Mouse (Mus musculus) midbrain, embryonic 11.5 days (tissue): ENCODE data around the gene Serhl. TPM values are rescaled to one million over a fixed set of nuclear protein-coding genes. Genes with fewer than 3 reads are reported as not detected.

Experiments used
- ATAC-seq: fragments of 200-750 bp; cut with Nextera tagmentation; 2 replicates; pipeline ENCODE4 v1.8.0; 2017; ENCODE audit warnings: moderate TSS enrichment, moderate library complexity; ENCODE audit not compliant: low FRiP score
- DNase-seq: peaks from one replicate; pipeline ENCODE4 v3.0.0; 2015; ENCODE audit warnings: low spot score; ENCODE audit errors: missing footprints
- H3K27ac ChIP-seq: fragments of 300-500 bp; sonication (generic); 2 replicates; pipeline ENCODE4 v1.5.1; 2014; ENCODE audit warnings: low read depth, low read length
- H3K27me3 ChIP-seq: fragments of 300-500 bp; sonication (generic); 2 replicates; pipeline ENCODE4 v1.6.1; 2014; ENCODE audit warnings: mild to moderate bottlenecking, low read length, moderate library complexity, mixed read lengths; ENCODE audit not compliant: control insufficient read depth, insufficient read depth
- H3K36me3 ChIP-seq: fragments of 300-500 bp; sonication (generic); 2 replicates; pipeline ENCODE4 v1.6.1; 2014; ENCODE audit warnings: mild to moderate bottlenecking, low read length, moderate library complexity, mixed read lengths; ENCODE audit not compliant: control insufficient read depth, insufficient read depth
- H3K4me1 ChIP-seq: fragments of 300-500 bp; sonication (generic); 2 replicates; pipeline ENCODE4 v1.6.1; 2014; ENCODE audit warnings: low read length; ENCODE audit not compliant: control insufficient read depth, insufficient read depth
- H3K4me2 ChIP-seq: fragments of 300-500 bp; sonication (generic); 2 replicates; pipeline ENCODE4 v1.6.1; 2014; ENCODE audit warnings: mild to moderate bottlenecking, moderate library complexity
- H3K4me3 ChIP-seq: fragments of 300-500 bp; sonication (generic); 2 replicates; pipeline ENCODE4 v1.5.1; 2014; ENCODE audit warnings: low read depth, low read length
- H3K9ac ChIP-seq: fragments of 300-500 bp; sonication (generic); 2 replicates; pipeline ENCODE4 v1.6.1; 2014; ENCODE audit warnings: low read length
- H3K9me3 ChIP-seq: fragments of 300-500 bp; sonication (generic); 2 replicates; pipeline ENCODE4 v1.6.1; 2016; ENCODE audit warnings: low read length; ENCODE audit not compliant: control insufficient read depth
- WGBS: fragments of 180-500 bp; shearing (Covaris S2); extraction: QIAGEN DNeasy Blood & Tissue Kit; methylation state at CpG from one replicate; pipeline ENCODE4 v1.1.7; 2014; 5-methylcytosine and 5-hydroxymethylcytosine counted together
- polyA plus RNA-seq: library from polyadenylated mRNA; unstranded; fragments of >200 nt; fragmentation: Nextera tagmentation; extraction: Ambion mirVana; gene quantifications from 2 replicates; pipeline ENCODE4 v1.2.1, GENCODE M21; 2014

Gene Serhl
- polyA plus RNA-seq, 1 experiment from 2014 or later: 47.0 TPM

DNA sequence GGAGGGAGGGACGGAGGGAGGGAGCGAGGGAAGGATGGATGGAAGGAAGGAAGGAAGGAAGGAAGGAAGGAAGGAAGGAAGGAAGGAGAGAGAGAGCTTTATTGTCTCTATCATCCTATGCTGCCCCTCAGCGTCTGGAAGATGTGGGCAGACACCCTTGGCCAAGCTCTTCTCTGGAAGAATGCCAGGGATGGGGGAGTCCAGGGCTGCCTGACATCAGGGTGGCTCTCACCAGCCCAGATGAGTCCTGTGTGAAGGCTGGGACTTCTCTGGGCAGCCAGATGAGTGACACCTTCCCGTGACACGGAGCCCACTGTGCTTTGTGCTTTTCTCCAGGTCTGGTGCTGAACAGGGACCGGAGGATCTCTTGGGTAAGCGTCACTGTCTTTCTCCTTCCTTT is 22.6 kb downstream of the Serhl start:
- DNase-seq: no peak
- Histone ChIP-seq H3K4me1 (peaks cover 12% of the 10 kb centered on the region), H3K9ac (no peak overlapping the region), H3K27me3 (no peaks in the 10 kb centered on the region), H3K4me3 (no peak overlapping the region), H3K36me3 (no peaks in the 10 kb centered on the region), H3K27ac (no peak overlapping the region), H3K4me2 (no peak overlapping the region), H3K9me3 (no peaks in the 10 kb centered on the region)
- WGBS: 91% methylated on average over 7 of the region's 7 CpGs
- ATAC-seq: no peak

DNA sequence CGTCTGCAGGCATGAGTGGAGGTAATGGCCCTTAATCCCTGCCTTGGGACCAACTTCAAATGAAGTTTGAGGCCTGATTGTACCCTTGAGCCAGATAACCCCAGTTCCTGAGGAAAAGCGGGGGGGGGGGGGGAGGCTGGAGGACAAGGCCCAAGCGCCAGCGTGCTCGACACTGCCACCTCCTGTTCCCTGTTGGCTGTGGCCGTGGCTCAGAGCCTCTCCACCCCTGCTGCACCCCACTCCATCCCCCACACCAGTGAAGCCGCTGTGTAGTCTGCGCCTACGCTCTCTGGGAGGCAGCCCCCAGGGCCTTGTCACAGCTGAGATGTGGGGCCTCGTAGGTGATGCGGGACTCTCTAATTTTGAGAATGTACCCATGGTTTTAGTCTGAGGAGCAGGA is 23.6 kb downstream of the Serhl start:
- 17% methylated on average over 8 of the region's 11 CpGs for WGBS
- Histone ChIP-seq H3K9ac (no peak overlapping the region), H3K4me3 (no peak overlapping the region), H3K4me2 (no peak overlapping the region), H3K27ac (no peak overlapping the region), H3K9me3 (no peaks in the 10 kb centered on the region), H3K27me3 (no peaks in the 10 kb centered on the region), H3K36me3 (0 out of 2 replicates have a peak, but pooled peaks cover 4% of the 10 kb centered on the region), H3K4me1 (peaks cover 7% of the 10 kb centered on the region)
- ATAC-seq (peak; percentile 54; the same call in 1 of the 2 replicates), DNase-seq (peak; percentile 96)

- no peaks in the 10 kb centered on the region for H3K9me3 ChIP-seq
- peaks cover 7% of the 10 kb centered on the region for H3K4me1 ChIP-seq
- H3K27ac ChIP-seq: no peak overlapping the region
- H3K4me3 ChIP-seq: no peak overlapping the region
- no peak overlapping the region for H3K9ac ChIP-seq
- ATAC-seq: no peak
- 87% methylated on average over 9 of the region's 9 CpGs for WGBS
- no peak for DNase-seq
- H3K4me2 ChIP-seq: no peak overlapping the region
- H3K27me3 ChIP-seq: no peaks in the 10 kb centered on the region
- H3K36me3 ChIP-seq: peaks cover 10% of the 10 kb centered on the region
These were observed 24.8 kb downstream of the Serhl start for GRCm38 (mm10) chr15:83114106-83114505.

GRCm38 (mm10) chr15:83115071-83115470 is 25.8 kb downstream of the Serhl start:
- Histone ChIP-seq H3K36me3 (peaks cover 15% of the 10 kb centered on the region), H3K9me3 (no peaks in the 10 kb centered on the region), H3K27me3 (no peaks in the 10 kb centered on the region), H3K27ac (no peak overlapping the region), H3K4me2 (no peak overlapping the region), H3K4me1 (peaks cover 7% of the 10 kb centered on the region), H3K9ac (no peak overlapping the region), H3K4me3 (no peak overlapping the region)
- ATAC-seq: peak; percentile 22; the same call in 1 of the 2 replicates
- 30% methylated on average over 6 of the region's 6 CpGs for WGBS
- no peak for DNase-seq

DNA sequence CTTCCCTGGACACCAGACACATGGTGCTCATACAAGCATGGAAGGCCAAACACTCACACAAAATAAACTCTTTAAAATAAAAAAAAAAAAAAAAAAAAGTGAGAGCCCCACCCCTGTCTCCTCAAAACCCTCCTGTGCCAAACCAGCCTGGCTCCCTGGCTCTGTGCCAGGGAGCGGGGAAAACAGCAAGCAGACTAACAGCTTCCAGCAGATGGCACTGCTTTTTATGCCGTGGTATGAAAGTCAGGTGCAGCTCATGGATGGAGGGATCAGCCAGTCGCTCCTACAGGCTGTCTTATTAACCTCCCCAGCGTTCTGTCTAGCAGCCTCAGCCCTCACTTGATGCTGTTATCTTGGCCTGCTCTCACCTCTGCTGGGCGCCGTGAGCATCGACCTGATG is 29.1 kb downstream of the Serhl start:
- no peak overlapping the region for H3K9ac ChIP-seq
- H3K9me3 ChIP-seq: no peaks in the 10 kb centered on the region
- WGBS: 77% methylated on average over 7 of the region's 7 CpGs
- H3K27me3 ChIP-seq: no peaks in the 10 kb centered on the region
- no peak overlapping the region for H3K4me3 ChIP-seq
- H3K4me2 ChIP-seq: no peak overlapping the region
- DNase-seq (no peak), ATAC-seq (no peak)
- H3K4me1 ChIP-seq: peaks cover 14% of the 10 kb centered on the region
- H3K36me3 ChIP-seq: peaks cover 17% of the 10 kb centered on the region
- H3K27ac ChIP-seq: no peak overlapping the region

- 4% methylated on average over 42 of the region's 43 CpGs for WGBS
- Histone ChIP-seq H3K4me1 (peaks cover 7% of the 10 kb centered on the region), H3K4me2 (peak overlapping the region; percentile 79), H3K4me3 (peak overlapping the region; percentile 86), H3K36me3 (peaks cover 33% of the 10 kb centered on the region), H3K9me3 (no peaks in the 10 kb centered on the region), H3K27ac (peak overlapping the region; percentile 79), H3K9ac (peak overlapping the region; percentile 80), H3K27me3 (no peaks in the 10 kb centered on the region)
- peak; percentile 64 for ATAC-seq
- peak; percentile 97 for DNase-seq
These were observed 32.6 kb downstream of the Serhl start for GRCm38 (mm10) chr15:83121709-83122565.

DNA sequence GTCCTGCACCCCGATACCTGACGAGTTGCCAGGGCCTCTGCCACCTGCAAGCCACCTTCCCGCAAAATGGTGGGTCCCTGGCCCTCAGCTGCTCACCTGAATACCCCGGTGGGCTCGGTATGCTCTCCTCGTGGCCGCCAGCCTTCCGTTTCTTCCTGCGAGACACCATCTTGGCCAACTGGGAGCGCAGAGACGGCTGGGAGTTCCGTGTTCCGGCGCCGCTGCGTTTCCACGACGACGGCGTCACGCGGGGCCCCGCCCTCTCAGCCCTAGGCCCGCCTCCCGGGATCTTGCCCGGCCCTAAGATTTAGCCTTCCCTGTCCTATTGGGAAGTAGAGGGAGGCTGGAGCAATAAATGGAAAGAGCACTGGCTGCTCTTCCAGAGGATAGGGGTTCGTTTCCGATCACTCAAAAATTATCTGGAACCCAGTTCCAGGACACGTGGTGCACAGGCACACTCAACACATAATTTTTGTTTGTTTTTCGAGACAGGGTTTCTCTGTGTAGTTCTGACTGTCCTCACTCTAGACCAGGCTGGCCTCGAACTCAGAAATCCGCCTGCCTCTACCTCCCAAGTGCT is 33.4 kb downstream of the Serhl start, which contains the start of gene Rrp7a:
TSS of gene Rrp7a (minus strand) at position 236 of the 580 bp plus-strand sequence.
- peak within 1 kb of the TSS; percentile 79 for H3K27ac ChIP-seq
- peak within 1 kb of the TSS; percentile 79 for H3K4me2 ChIP-seq
- peak within 1 kb of the TSS; percentile 86 for H3K4me3 ChIP-seq
- peak within 1 kb of the TSS; percentile 80 for H3K9ac ChIP-seq
- H3K36me3 ChIP-seq: peaks cover 33% of the 10 kb centered on the region
- WGBS: 11% methylated on average over 31 of the region's 32 CpGs
- ATAC-seq (peak; percentile 94), DNase-seq (peak; percentile 99)
- H3K27me3 ChIP-seq: no peaks in the 10 kb centered on the region
- H3K4me1 ChIP-seq: peaks cover 7% of the 10 kb centered on the region
- H3K9me3 ChIP-seq: no peaks in the 10 kb centered on the region

GRCm38 (mm10) chr15:83124625-83125024 is 35.3 kb downstream of the Serhl start:
- Histone ChIP-seq H3K27ac (no peak overlapping the region), H3K4me3 (no peak overlapping the region), H3K27me3 (no peaks in the 10 kb centered on the region), H3K4me1 (peaks cover 7% of the 10 kb centered on the region), H3K36me3 (peaks cover 35% of the 10 kb centered on the region), H3K9ac (no peak overlapping the region), H3K9me3 (no peaks in the 10 kb centered on the region), H3K4me2 (no peak overlapping the region)
- WGBS: 63% methylated on average over 5 of the region's 5 CpGs
- DNase-seq (no peak), ATAC-seq (no peak)

- H3K27ac ChIP-seq: no peak overlapping the region
- no peaks in the 10 kb centered on the region for H3K9me3 ChIP-seq
- H3K36me3 ChIP-seq: peaks cover 42% of the 10 kb centered on the region
- H3K4me1 ChIP-seq: peaks cover 1% of the 10 kb centered on the region
- no peak for DNase-seq
- no peaks in the 10 kb centered on the region for H3K27me3 ChIP-seq
- H3K4me3 ChIP-seq: no peak overlapping the region
- no peak for ATAC-seq
- H3K9ac ChIP-seq: no peak overlapping the region
- 93% methylated on average over 9 of the region's 9 CpGs for WGBS
- H3K4me2 ChIP-seq: no peak overlapping the region
These were observed 37.3 kb downstream of the Serhl start for GRCm38 (mm10) chr15:83126582-83126981.
